Mouse (Mus musculus): Measurements from ENCODE around the gene Hspa8. TPM values are rescaled to one million over a fixed set of nuclear protein-coding genes. Genes with fewer than 3 reads are reported as not detected.

The Hspa8 gene
- 890 and 934 TPM in 2 replicates for polyA plus RNA-seq (2015; fragmentation: Nextera tagmentation; extraction: Ambion mirVana)

GRCm38 (mm10) chr9:40800675-40801612, at the start of gene Hspa8:
Hspa8 (plus strand) TSS chr9:40800984.

Other genes starting within 250 kb of the Hspa8 start
- not detected in 2 replicates for gene Gm21915, start 130.4 kb upstream of the Hspa8 start, polyA plus RNA-seq (2015; fragmentation: Nextera tagmentation; extraction: Ambion mirVana)
- gene Clmp, start 115.0 kb upstream of the Hspa8 start, polyA plus RNA-seq (2015; fragmentation: Nextera tagmentation; extraction: Ambion mirVana): 6.3 and 7.8 TPM in 2 replicates
- gene Bsx, start 73.1 kb downstream of the Hspa8 start, polyA plus RNA-seq (2015; fragmentation: Nextera tagmentation; extraction: Ambion mirVana): not detected in 2 replicates
- gene Jhy, start 163.1 kb downstream of the Hspa8 start, polyA plus RNA-seq (2015; fragmentation: Nextera tagmentation; extraction: Ambion mirVana): not detected in 2 replicates
- 0.05 TPM in 1 of 2 replicates, not detected in the other for gene Crtam, start 203.6 kb downstream of the Hspa8 start, polyA plus RNA-seq (2015; fragmentation: Nextera tagmentation; extraction: Ambion mirVana)